In the genomic region with DNA sequence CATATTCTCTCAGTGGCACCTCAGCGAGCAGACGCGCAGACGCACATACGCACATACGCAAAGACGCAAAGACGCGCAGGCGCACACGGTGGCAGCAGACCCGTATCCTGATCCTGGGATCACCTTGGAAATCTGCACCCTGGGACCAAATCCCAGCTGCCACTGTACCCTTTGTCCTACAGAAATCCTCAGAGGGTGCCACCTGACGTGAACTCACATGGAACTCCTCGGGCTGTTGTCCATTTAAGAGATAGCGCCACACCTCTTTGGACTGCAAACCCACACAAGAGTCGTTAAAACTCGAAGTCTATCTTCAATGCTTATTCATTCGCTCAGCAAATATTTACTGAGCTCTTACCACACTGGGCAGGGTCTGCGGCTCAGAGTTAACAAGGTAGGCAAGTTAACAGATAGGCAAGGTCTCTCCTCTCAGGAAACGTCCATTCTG, we compare ENCODE assay signal across 12 mouse cellular contexts. TPM values are rescaled to one million over a fixed set of nuclear protein-coding genes. Genes with fewer than 3 reads are reported as not detected.
A peak's percentile ranks its signal among the peaks of the same experiment; 100 is the strongest.
DNase-seq lines count a peak whose midpoint lies in the region; ATAC-seq and TF ChIP-seq lines count a peak whose summit lies in the region.
"Had no signal": no experiment of that assay in that cellular context is flagged by ENCODE, and none has a peak within 500 bp of the region (broad histone marks: within the 10 kb centered on the region; RNA-seq: fewer than 3 reads in every experiment).

No protein-coding gene starts in this region.

- no peak for TF ChIP-seq POLR2A in heart, adult 2 months (IDR thresholded peaks at IDR 0.05; ENCODE audit: insufficient read depth, low read depth, low read length)
- TF ChIP-seq POLR2A in liver, adult 2 months (IDR thresholded peaks at IDR 0.05; ENCODE audit: extremely low read depth, insufficient read depth, low read length): no peak

- intact Hi-C loops in heart, adult 2 months (cut with DNase I): loop anchor here (5.0 kb wide), 1 partner anchor 37 kb away; no protein-coding TSS in a partner anchor
- intact Hi-C loops in heart, postnatal 14 days (cut with DNase I): loop anchor here (5.0 kb wide), 1 partner anchor 37 kb away; no protein-coding TSS in a partner anchor
- intact Hi-C loops in left cerebral cortex, postnatal 36 days (cut with DNase I): no loop called here

- no peak overlapping the region for H3K9ac ChIP-seq in heart, adult 2 months (ENCODE audit: low read depth, low read length)
- H3K9ac ChIP-seq in liver, adult 2 months (ENCODE audit: low read depth, low read length): no peak overlapping the region
- no peak overlapping the region for H3K9ac ChIP-seq in liver, embryonic 11.5 days (ENCODE audit: low read depth, low read length)
- no peak overlapping the region for H3K9ac ChIP-seq in liver, embryonic 16.5 days (ENCODE audit: low read depth, low read length)
- H3K9ac ChIP-seq: neural tube, embryonic 13.5 days had no signal

- 79% methylated on average over 20 of the region's 20 CpGs for WGBS in heart, adult 2 months
- 39% methylated on average over 20 of the region's 20 CpGs for WGBS in liver, adult 2 months
- WGBS in liver, embryonic 11.5 days: 81% methylated on average over 20 of the region's 20 CpGs
- WGBS in liver, embryonic 16.5 days (ENCODE audit: insufficient replicate concordance): 73% methylated on average over 20 of the region's 20 CpGs

- ATAC-seq in liver, embryonic 11.5 days (replicated peaks; ENCODE audit: low FRiP score): no peak
- ATAC-seq in liver, embryonic 16.5 days (ENCODE audit: low read depth): peak; percentile 38; the same call in 1 of the 2 replicates
- ATAC-seq in granulocyte monocyte progenitor cell, adult 5-6 weeks (replicated peaks; ENCODE audit: poor library complexity, severe bottlenecking): no peak
- ATAC-seq: activated CD4-positive, CD25-positive, alpha-beta regulatory T cell, adult 4 months; inflammation-experienced regulatory T-cells, adult 6 months had no signal

- DNase-seq in heart, adult 2 months: no peak
- no peak for DNase-seq in heart, postnatal 14 days
- peak; percentile 100 for DNase-seq in liver, adult 2 months (ENCODE audit: extremely low read depth, low read depth, low spot score)
- DNase-seq in liver, embryonic 11.5 days (ENCODE audit: low spot score): no peak
- peak; percentile 30 for DNase-seq in ES-CJ7 (ENCODE audit: low read depth, low spot score)
- DNase-seq in left cerebral cortex, postnatal 36 days (ENCODE audit: low spot score in 2 of 2): no peak
- DNase-seq: thymus, postnatal 36 days had no signal

- no peaks in the 10 kb centered on the region for H3K79me2 ChIP-seq in heart, adult 2 months (replicated peaks; ENCODE audit: control insufficient read depth, insufficient read depth, low read length)
- peaks cover 6% of the 10 kb centered on the region; the same call in 1 of the 2 replicates for H3K79me2 ChIP-seq in liver, adult 2 months (ENCODE audit: control insufficient read depth, insufficient read depth, low read length)

- H3K27ac ChIP-seq in heart, adult 2 months: peak overlapping the region; percentile 76
- peak overlapping the region; percentile 74 for H3K27ac ChIP-seq in liver, adult 2 months (replicated peaks; ENCODE audit: insufficient read depth, low read depth, low read length)
- H3K27ac ChIP-seq in liver, embryonic 11.5 days (ENCODE audit: low read depth, low read length): no peak overlapping the region
- peak overlapping the region; percentile 26 for H3K27ac ChIP-seq in liver, embryonic 16.5 days (ENCODE audit: low read length)
- H3K27ac ChIP-seq: neural tube, embryonic 13.5 days had no signal

- no peak for TF ChIP-seq CTCF in heart, adult 2 months (IDR thresholded peaks at IDR 0.05)
- TF ChIP-seq CTCF in liver, adult 2 months (IDR thresholded peaks at IDR 0.05; ENCODE audit: low read depth, low read length): peak; percentile 45

- no peak overlapping the region for H3K4me3 ChIP-seq in heart, adult 2 months
- H3K4me3 ChIP-seq in liver, adult 2 months (ENCODE audit: insufficient read depth, low read depth, low read length): no peak overlapping the region
- H3K4me3 ChIP-seq in liver, embryonic 11.5 days (ENCODE audit: low read depth, low read length): no peak overlapping the region
- no peak overlapping the region for H3K4me3 ChIP-seq in liver, embryonic 16.5 days (ENCODE audit: low read depth, low read length)
- H3K4me3 ChIP-seq: neural tube, embryonic 13.5 days had no signal

- peaks cover 17% of the 10 kb centered on the region for H3K4me1 ChIP-seq in heart, adult 2 months (ENCODE audit: control insufficient read depth, insufficient read depth, low read length)
- peaks cover 45% of the 10 kb centered on the region for H3K4me1 ChIP-seq in liver, adult 2 months (ENCODE audit: control insufficient read depth, insufficient read depth, low read length)
- 0 out of 2 replicates have a peak, but pooled peaks cover 10% of the 10 kb centered on the region for H3K4me1 ChIP-seq in liver, embryonic 11.5 days (replicated peaks; ENCODE audit: control insufficient read depth, insufficient read depth, low read length)
- H3K4me1 ChIP-seq in liver, embryonic 16.5 days (ENCODE audit: control insufficient read depth, low read depth, low read length): no peaks in the 10 kb centered on the region; the same call in 1 of the 2 replicates

- TF ChIP-seq EP300 in heart, adult 2 months (IDR thresholded peaks at IDR 0.05; ENCODE audit: insufficient read depth, low read depth, low read length): no peak

- peaks cover 7% of the 10 kb centered on the region for H3K36me3 ChIP-seq in heart, adult 2 months (ENCODE audit: control insufficient read depth, insufficient read depth, low read length)
- H3K36me3 ChIP-seq in liver, adult 2 months (ENCODE audit: control insufficient read depth, insufficient read depth, low read length): no peaks in the 10 kb centered on the region
- no peaks in the 10 kb centered on the region for H3K36me3 ChIP-seq in liver, embryonic 11.5 days (ENCODE audit: control insufficient read depth, insufficient read depth, low read length)
- no peaks in the 10 kb centered on the region for H3K36me3 ChIP-seq in liver, embryonic 16.5 days (ENCODE audit: control insufficient read depth, insufficient read depth)

- H3K27me3 ChIP-seq in heart, adult 2 months (ENCODE audit: control insufficient read depth, insufficient read depth, low read length): no peaks in the 10 kb centered on the region
- no peaks in the 10 kb centered on the region for H3K27me3 ChIP-seq in liver, adult 2 months (ENCODE audit: control insufficient read depth, insufficient read depth, low read length)
- no peaks in the 10 kb centered on the region for H3K27me3 ChIP-seq in liver, embryonic 11.5 days (replicated peaks; ENCODE audit: control insufficient read depth, insufficient read depth, low read length)
- H3K27me3 ChIP-seq in liver, embryonic 16.5 days (ENCODE audit: control insufficient read depth, insufficient read depth, low read depth, low read length): no peaks in the 10 kb centered on the region
- H3K27me3 ChIP-seq: neural tube, embryonic 13.5 days had no signal

- H3K4me2 ChIP-seq in liver, embryonic 11.5 days: no peak overlapping the region
- H3K4me2 ChIP-seq in liver, embryonic 16.5 days (ENCODE audit: low read depth, low read length): no peak overlapping the region
- H3K4me2 ChIP-seq: neural tube, embryonic 13.5 days had no signal

- H3K9me3 ChIP-seq in liver, embryonic 11.5 days (ENCODE audit: control insufficient read depth, low read length): no peaks in the 10 kb centered on the region
- no peaks in the 10 kb centered on the region for H3K9me3 ChIP-seq in liver, embryonic 16.5 days (replicated peaks; ENCODE audit: control insufficient read depth, low read length)
- H3K9me3 ChIP-seq: neural tube, embryonic 13.5 days had no signal

RNA-seq across cellular contexts. Expression of gene Lima1, which starts 9.7 kb away (rescaled TPM):
- total RNA-seq in heart, adult 2 months (2021): 10 to 100 TPM; 15.7 to 16.7 TPM
- 8.8 and 13.4 TPM in 2 replicates for polyA plus RNA-seq in heart, adult 2 months (2012; rRNA removed)
- total RNA-seq in heart, postnatal 14 days (2021): 10 to 100 TPM; 23.5 TPM
- 28.9 and 32.7 TPM in 2 replicates for total RNA-seq in liver, adult 2 months (2014; rRNA removed)
- polyA plus RNA-seq in liver, adult 2 months (2012; rRNA removed): 11.2 and 16.0 TPM in 2 replicates
- 19.0 and 19.3 TPM in 2 replicates for polyA plus RNA-seq in liver, embryonic 11.5 days (2014; fragmentation: Nextera tagmentation; extraction: Ambion mirVana)
- polyA plus RNA-seq in liver, embryonic 16.5 days (2015; fragmentation: Nextera tagmentation; extraction: Ambion mirVana): 12.2 and 14.2 TPM in 2 replicates
- total RNA-seq in left cerebral cortex, postnatal 36 days (2021): 10 to 100 TPM in 1 of 2 experiments, 1 to 10 TPM in 1; 8.2 to 10.7 TPM
- 3.5 and 13.8 TPM in 2 replicates for total RNA-seq in granulocyte monocyte progenitor cell, adult 5-6 weeks (2014; fragmentation: Nextera tagmentation)
- 3.0 and 7.2 TPM in 2 replicates for total RNA-seq in granulocyte monocyte progenitor cell, adult 5-6 weeks (2017)

Comparison
In these comparisons a context has a peak if more than half of its experiments do, and no peak if none do; other contexts are left out.
1. DNase-seq: peak in liver, adult 2 months (single experiment) and ES-CJ7 (single experiment); none in heart, adult 2 months (0 of 2), heart, postnatal 14 days (0 of 2), liver, embryonic 11.5 days (single experiment) and left cerebral cortex, postnatal 36 days (0 of 2).